Mouse (Mus musculus): ENCODE measurements around the gene 6430628N08Rik. TPM values are rescaled to one million over a fixed set of nuclear protein-coding genes. Genes with fewer than 3 reads are reported as not detected.

Gene 6430628N08Rik
- not detected for total RNA-seq (2021)
- long read RNA-seq, experiment 1, result 0 reads
- long read RNA-seq, experiment 2, result 0 reads

GRCm38 (mm10) chr4:115890553-115890952, at the start of gene 6430628N08Rik:
Gene 6430628N08Rik, plus strand, starts transcription at chr4:115890665.
- no peak for DNase-seq (ENCODE audit: low spot score)

GRCm38 (mm10) chr4:115840842-115841241, 49.6 kb upstream of the 6430628N08Rik start:
- no peak for DNase-seq (ENCODE audit: low spot score)

GRCm38 (mm10) chr4:115846656-115847055, 43.8 kb upstream of the 6430628N08Rik start:
- no peak for DNase-seq (ENCODE audit: low spot score)

GRCm38 (mm10) chr4:115847377-115847776, 43.1 kb upstream of the 6430628N08Rik start:
- DNase-seq (ENCODE audit: low spot score), result no peak

- DNase-seq (ENCODE audit: low spot score), result no peak
Measured at GRCm38 (mm10) chr4:115848083-115848482, 42.4 kb upstream of the 6430628N08Rik start.

- no peak for DNase-seq (ENCODE audit: low spot score)
Measured at GRCm38 (mm10) chr4:115848990-115849677, 41.3 kb upstream of the 6430628N08Rik start.

- DNase-seq (ENCODE audit: low spot score), result no peak
Measured at GRCm38 (mm10) chr4:115850111-115850510, 40.4 kb upstream of the 6430628N08Rik start.

- DNase-seq (ENCODE audit: low spot score), result no peak
Measured at GRCm38 (mm10) chr4:115850631-115851030, 39.8 kb upstream of the 6430628N08Rik start.

GRCm38 (mm10) chr4:115851569-115851968, 38.9 kb upstream of the 6430628N08Rik start:
- no peak for DNase-seq (ENCODE audit: low spot score)

- no peak for DNase-seq (ENCODE audit: low spot score)
Measured at GRCm38 (mm10) chr4:115855100-115855499, 35.4 kb upstream of the 6430628N08Rik start.

- DNase-seq (ENCODE audit: low spot score), result no peak
Measured at GRCm38 (mm10) chr4:115855609-115856008, 34.9 kb upstream of the 6430628N08Rik start.

GRCm38 (mm10) chr4:115856282-115856681, 34.2 kb upstream of the 6430628N08Rik start:
- no peak for DNase-seq (ENCODE audit: low spot score)

GRCm38 (mm10) chr4:115857293-115857883, 33.1 kb upstream of the 6430628N08Rik start:
- no peak for DNase-seq (ENCODE audit: low spot score)

GRCm38 (mm10) chr4:115863352-115863751, 27.1 kb upstream of the 6430628N08Rik start:
- DNase-seq (ENCODE audit: low spot score), result no peak

- DNase-seq (ENCODE audit: low spot score), result no peak
Measured at GRCm38 (mm10) chr4:115863880-115864279, 26.6 kb upstream of the 6430628N08Rik start.

- DNase-seq (ENCODE audit: low spot score), result no peak
Measured at GRCm38 (mm10) chr4:115869512-115870210, 20.8 kb upstream of the 6430628N08Rik start.

GRCm38 (mm10) chr4:115873231-115873630, 17.2 kb upstream of the 6430628N08Rik start:
- no peak for DNase-seq (ENCODE audit: low spot score)

- no peak for DNase-seq (ENCODE audit: low spot score)
Measured at GRCm38 (mm10) chr4:115878216-115878678, 12.2 kb upstream of the 6430628N08Rik start.

- no peak for DNase-seq (ENCODE audit: low spot score)
Measured at GRCm38 (mm10) chr4:115878828-115879227, 11.6 kb upstream of the 6430628N08Rik start.

GRCm38 (mm10) chr4:115881183-115881582, 9.3 kb upstream of the 6430628N08Rik start:
- DNase-seq (ENCODE audit: low spot score), result no peak

GRCm38 (mm10) chr4:115882195-115882594, 8.3 kb upstream of the 6430628N08Rik start:
- no peak for DNase-seq (ENCODE audit: low spot score)

- DNase-seq (ENCODE audit: low spot score), result no peak
Measured at GRCm38 (mm10) chr4:115884022-115884421, 6.4 kb upstream of the 6430628N08Rik start, which contains the start of gene Kncn. Gene Kncn, plus strand, starts transcription at chr4:115884400.
